Mouse (Mus musculus) mouse trophoblast stem cell (cell line): ENCODE data around the gene Six5.
"Not testable (repeated sequence)": the region's sequence is repeated elsewhere in the genome, so short reads cannot be mapped to it uniquely, and the experiment has no call there.

Experiments used
- in situ Hi-C, 2 experiments: fragments of 300-500 bp; cut with MseI, MboI; formaldehyde crosslinking; loops; 2 replicates in 1 of 2; 3 replicates in 1 of 2; pipeline ENCODE4 v1.15.1; 2025

Gene Six5

DNA sequence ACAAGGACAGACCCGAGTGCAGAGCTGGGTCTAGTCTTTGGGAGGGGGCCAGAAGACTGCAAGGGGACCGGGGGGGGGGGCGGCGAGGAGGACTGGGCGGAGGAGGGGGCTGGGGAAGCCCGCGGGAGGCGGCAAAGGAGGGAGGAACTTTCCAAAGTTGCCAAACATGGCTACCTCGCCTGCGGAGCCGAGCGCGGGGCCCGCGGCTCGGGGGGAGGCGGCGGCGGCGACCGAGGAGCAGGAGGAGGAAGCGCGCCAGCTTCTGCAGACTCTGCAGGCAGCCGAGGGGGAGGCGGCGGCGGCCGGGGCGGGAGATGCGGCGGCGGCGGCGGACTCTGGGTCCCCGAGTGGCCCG is at the start of gene Six5:
Six5 (plus strand) TSS at position 124 of the 355 bp plus-strand sequence.
- in situ Hi-C loops: no loop called here

DNA sequence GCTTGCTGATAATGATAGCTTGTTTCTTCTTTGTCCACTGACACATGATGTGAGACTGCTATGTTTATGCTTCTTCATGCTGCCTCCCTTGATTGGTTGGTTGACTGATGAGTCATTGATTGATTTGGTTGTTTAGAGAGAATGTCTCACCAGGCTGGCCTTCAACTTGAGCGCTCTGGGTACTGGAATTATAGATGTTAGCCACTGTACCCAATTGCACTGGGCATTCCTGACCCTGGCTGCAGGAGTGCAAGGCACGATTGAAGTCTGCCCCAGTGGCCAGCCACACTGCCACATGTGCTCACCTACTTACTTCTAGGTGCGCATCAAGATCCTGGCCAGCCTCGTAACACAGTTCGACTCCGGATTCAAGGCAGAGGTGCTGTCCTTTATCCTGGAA is 49.8 kb upstream of the Six5 start:
- in situ Hi-C loops: no loop called here

DNA sequence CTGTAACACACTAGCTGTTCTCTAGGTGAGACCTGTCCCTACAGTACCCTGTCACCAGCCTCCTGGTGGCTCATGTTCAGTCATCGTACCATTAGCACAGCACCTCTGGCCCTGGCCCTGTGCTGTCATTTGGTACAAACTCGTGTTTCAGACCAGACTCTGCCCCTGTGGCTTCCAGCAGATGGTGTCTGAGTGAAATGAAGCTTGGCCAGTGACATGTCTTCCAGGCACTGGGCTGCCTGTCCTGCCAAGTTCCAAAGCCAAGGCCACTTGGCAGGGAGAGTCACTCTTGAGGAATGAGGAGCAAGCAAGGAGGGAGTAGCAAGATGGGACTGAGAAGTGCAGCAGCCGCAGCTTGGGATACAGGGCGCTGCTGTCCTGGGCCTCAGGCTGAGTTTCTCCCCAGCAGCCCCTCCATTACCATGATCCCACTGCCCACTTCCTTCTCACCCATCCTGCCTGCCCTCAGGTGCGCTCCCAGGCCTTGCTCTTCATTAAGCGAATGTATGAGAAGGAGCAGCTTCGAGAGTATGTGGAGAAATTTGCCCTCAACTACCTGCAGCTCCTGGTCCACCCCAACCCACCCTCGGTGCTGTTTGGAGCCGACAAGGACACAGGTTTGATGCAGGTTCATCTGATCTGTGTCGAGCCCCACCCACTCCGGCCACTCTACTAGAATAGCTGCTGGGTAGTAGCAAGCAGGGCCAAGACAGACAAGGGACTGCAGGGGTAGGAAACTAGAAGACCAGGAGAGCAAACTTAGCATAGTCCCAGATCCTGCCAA is 47.9 kb upstream of the Six5 start:
- in situ Hi-C loops: no loop called here

DNA sequence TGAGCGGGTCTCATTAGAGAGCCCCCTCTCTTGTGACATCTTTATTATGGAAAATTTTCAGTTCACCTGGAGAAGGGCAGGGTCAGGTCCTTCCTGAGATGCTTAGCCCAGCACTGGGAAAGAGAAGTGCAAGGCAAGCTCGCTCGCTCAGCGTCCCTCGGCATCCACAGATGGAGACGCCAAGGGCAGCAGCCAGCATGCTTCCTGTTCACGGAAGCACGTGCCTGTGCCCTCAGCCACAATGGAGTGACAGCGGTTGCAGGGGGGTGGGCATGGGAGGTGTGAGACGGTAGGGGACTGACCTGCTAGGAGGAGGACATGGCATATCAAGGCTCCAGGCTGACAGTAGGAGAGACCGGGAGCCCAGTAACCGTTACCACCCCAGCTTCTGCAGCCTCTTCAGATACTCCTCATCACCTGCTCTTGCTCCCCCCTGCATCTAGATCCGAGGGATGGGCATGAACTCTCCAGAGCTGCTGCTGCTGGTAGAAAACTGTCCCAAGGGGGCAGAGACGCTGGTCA is 46.3 kb upstream of the Six5 start:
- in situ Hi-C loops: no loop called here

DNA sequence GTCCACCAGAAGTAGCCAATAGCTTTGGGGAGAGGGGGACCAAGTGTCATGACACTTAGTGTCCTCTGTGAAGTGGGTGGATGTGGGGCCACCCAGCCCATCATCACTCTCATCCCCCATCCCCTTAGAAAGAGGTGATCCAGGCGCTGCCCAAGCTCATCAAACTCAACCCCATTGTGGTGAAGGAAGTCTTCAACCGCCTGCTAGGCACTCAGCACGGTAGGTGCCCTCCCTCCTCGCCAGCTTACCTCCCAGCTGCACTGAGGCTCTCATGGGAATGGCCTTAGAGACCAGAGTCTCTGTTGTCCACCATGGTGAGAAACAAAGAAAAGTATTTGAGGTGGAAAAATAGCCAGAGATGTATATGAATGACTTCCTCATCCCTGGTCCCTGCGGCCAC is 45.1 kb upstream of the Six5 start:
- in situ Hi-C loops: no loop called here

DNA sequence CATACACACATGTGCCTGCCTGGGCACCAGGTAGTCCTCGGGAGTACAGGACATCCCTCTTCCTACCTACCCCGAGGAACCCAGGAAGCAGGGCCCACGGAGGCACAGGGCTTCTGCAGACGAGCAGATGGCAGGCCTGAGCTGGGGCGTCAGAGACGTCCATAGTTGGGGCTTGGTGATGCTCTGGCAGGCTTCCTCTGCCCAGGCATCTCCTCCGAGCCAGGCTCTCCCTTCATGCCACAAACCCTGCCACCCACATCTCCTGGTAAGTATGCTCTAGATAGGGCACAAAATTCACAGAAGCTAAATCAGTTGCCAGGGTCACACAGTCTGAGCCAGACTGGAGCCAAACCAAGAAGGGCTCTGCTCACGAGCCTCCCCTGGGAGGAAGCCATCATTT is 44.2 kb upstream of the Six5 start:
- in situ Hi-C loops: no loop called here

DNA sequence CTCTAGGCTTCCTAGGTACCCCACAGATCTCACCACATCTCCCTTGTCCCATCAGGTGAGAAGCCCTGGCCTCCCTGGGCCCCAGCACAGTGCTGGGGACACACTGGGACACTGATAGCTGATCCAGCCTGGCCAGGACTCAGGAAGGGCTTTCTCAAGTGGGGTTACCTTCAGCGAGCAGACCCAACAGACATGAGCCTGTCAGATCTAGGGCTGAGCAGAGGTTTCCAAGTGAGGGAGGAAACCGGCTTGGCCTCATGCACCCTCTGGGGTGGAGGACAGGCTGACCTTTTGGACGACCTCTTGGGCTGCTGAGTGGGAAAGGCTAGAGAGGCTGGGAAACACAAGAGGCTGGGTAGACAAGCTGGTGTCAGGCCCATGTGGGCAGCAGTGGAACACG is 43.2 kb upstream of the Six5 start:
- in situ Hi-C loops: no loop called here

DNA sequence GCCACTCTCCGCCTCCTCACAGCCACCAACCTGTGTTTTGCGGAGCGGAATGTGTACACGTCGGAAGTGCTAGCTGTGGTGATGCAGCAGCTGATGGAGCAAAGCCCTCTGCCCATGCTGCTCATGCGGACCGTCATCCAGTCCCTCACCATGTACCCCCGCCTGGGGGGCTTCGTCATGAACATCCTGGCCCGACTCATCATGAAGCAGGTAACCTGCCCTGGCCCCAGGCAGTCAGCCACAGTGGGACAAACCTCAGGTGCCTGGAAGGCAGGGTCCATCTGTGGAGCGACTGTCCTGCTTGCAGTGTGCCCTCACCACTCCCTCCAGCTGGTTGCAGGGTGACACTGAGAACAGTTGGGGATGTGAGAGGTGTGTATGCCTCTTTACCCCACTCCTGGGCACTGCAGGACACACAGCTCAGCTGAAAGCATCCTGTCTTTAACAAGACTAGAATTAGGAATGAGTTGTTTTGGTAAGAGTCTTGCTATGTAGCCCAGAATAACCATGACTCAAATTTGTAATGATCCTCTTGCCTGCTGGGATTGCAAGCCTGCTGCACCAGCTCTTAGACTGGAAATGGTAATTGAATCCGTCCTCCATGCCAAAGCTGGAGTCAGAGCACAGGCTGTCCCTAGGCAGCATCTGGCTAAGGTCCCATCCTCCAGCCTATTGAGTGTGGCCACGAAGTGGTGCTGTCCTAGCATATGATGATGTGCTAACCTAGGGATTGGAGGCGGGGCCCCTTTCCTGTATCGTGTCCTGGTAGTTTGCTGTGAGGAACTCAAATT is 41.9 kb upstream of the Six5 start:
- in situ Hi-C loops: no loop called here

DNA sequence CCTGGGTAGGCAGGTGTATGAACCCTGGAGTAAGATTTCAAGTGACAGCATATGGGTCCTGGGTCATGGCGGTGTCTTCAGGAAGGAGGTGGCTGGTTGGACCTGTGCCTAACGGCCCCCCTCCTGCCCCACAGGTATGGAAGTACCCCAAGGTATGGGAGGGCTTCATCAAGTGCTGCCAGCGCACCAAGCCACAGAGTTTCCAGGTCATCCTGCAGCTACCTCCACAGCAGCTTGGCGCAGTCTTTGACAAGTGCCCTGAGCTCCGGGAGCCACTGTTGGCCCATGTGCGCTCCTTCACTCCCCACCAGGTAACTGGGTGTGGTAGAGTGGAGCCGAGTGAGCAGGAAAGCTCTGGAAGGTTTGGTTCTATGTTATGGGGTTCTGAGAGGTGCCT is 41.3 kb upstream of the Six5 start:
- in situ Hi-C loops: no loop called here

DNA sequence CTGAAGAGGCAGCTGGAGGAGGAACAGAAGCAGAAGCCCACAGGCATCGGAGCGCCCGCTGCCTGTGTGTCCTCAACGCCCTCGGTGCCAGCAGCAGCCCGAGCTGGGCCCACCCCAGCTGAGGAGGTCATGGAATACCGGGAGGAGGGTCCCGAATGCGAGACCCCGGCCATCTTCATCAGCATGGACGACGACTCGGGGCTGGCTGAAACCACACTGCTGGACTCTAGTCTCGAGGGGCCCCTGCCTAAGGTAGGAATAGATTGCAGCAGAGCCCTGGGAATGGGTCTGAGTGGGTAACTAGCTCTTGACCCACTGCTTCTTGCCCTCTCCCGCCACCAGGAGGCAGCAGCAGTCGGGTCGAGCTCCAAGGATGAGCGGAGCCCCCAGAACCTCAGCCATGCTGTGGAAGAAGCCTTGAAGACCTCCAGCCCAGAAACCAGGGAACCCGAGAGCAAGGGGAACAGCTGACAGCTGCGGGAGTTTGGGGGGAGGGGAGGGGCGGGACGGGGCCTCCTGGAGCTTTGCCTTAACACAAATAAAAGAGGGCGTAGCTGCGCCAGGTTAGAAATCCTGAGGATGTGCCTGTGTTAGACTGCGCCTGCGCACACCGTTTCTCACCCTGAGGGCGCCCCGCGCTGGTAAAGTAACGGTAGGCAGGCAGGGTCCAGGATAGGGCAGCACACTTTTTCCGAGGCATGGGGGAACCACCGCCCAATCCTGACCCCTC is 40.2 kb upstream of the Six5 start, which contains the start of gene Rsph6a:
Rsph6a (plus strand) TSS at position 644 of the 730 bp plus-strand sequence.
- in situ Hi-C loops: no loop called here

DNA sequence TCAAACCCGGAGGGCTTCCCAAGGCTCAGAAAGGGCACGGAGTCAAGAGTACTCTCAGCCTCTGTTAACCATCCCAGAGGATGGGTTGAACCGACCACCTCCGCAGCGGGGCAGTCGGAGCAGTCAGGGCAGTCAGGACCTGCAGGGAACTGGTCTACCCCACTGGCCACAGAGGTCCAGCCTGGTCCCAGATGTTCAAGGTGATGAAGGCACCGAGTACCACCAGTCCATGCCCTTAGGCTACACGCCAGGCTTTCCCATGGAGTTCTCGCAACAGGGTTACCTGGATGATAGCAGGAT is 39.7 kb upstream of the Six5 start:
- in situ Hi-C loops: no loop called here

DNA sequence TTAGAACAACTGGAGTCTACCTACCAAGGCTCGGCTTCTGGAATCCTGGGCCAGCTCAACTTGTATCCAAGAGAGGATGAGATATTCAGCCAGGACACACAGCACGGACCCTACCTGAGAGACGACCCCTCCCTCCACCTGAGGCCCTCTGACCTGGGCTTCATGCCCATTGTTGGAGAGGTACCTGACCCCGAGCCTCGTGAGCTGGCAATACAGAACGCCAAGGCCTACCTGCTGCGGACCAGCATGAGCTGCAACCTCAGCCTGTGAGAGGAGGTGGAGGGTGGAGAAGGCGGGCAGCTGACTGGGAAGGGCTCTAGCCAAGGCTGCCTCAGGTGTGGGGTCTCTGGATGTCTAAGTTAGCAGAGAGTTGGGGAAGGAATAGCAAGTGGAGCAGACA is 39.3 kb upstream of the Six5 start:
- in situ Hi-C loops: no loop called here

DNA sequence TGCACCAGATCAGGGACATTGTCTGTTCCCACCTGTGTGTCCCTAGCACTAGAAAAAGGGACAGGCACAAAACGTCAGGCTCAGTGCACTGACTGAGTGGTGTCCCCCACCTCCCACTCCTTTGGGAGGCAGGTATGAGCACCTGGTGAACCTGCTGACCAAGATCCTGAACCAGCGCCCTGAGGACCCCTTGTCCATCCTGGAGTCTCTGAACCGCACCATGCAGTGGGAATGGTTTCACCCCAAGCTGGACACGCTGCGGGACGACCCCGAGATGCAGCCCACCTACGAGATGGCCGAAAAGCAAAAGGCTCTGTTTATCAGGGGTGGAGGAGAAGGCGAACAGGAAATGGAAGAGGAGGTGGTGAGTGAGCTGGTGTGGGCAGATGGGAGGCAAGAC is 37.0 kb upstream of the Six5 start:
- in situ Hi-C loops: no loop called here

DNA sequence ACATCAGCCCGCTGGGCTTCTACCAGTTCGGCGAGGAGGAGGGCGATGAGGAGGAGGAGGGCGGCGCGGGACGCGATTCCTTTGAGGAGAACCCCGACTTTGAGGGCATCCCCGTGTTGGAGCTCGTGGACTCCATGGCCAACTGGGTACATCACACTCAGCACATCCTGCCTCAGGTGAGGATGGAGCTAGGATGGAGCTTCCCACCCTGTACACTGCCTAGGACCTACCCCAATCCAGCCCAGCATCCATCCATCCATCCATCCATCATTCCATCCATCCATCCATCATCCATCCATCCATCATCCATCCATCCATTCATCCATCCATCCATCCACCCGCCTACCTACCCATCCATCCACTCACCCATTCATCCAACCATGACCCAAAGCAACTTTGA is 28.5 kb upstream of the Six5 start:
- in situ Hi-C loops: loop anchor here in 1 of 2 experiments (5.0 kb wide), 1 partner anchor 46 kb away; no protein-coding TSS in a partner anchor

DNA sequence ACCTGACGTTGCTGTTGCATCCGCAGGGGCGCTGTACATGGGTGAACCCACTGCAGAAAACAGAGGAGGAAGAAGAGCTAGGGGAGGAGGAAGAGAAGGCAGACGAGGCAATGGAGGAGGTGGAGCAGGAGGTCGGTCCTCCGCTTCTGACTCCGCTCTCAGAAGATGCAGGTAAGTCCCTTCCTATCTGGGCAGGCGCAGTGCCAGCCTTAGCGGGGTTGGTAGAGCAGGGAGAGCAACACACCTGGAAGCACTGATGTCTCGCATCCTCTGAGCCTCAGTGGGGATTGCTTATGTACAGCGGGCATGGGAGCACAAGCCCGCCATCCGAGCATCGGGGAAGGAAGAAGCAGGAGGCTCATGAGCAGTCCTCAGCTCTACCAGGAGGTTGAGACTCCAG is 27.3 kb upstream of the Six5 start:
- in situ Hi-C loops: loop anchor here in 1 of 2 experiments (5.0 kb wide), 1 partner anchor 45 kb away; no protein-coding TSS in a partner anchor

DNA sequence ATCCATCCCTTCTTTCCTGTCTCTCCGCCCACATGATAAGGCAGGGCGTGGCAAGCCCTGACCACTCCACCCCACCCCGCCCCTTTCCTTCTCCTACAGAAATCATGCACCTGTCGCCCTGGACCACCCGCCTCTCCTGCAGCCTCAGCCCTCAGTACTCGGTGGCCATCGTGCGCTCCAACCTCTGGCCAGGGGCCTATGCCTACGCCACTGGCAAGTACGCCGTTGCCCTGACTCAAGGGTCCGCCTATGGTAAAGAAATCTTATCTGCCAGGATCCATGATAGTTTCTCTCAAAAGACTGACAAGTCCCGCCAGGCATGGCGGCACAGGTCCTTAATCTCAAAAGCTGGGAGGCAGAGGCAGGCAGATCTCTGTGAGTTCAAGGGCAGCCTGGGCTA is 26.5 kb upstream of the Six5 start:
- in situ Hi-C loops: loop anchor here in 1 of 2 experiments (5.0 kb wide), 1 partner anchor 44 kb away; no protein-coding TSS in a partner anchor

DNA sequence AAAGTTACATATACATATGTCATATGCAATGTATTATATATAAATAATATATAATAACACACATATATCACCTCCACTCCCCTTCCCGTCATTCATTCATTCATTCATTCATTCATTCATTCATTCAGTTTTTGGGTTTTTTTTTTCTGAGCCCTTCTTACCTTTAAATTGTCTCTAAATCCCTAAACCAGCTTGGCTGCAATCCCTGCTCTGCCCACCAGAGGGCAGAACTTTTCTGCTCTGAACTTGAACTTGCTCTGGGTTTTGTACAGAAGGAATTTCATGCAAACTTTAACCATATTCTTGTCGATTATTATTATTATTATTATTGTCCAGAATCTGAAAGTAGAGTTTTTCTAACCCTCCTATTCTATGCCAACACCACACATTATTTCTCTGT is 25.7 kb upstream of the Six5 start:
- in situ Hi-C loops: loop anchor here in 1 of 2 experiments (5.0 kb wide), 1 partner anchor 44 kb away; no protein-coding TSS in a partner anchor

DNA sequence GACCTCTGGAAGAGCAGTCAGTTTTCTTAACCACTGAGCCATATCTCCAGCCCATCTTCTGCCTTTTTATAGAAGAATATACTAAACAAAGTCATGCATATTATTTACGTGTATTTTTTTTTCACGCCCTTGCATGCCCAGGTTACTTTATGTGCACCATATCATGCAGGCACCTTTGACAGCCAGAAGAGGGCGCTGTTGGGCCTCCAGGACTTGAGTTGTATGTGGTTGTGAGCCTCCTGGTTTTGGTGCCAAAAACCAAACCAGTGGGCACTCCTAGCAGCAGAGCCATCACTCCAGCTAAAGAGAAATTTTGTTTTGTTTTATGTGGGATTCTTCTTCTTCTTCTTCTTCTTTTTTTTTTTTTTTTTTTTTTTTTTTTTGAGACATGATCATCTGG is 24.9 kb upstream of the Six5 start:
- in situ Hi-C loops: loop anchor here in 1 of 2 experiments (5.0 kb wide), 1 partner anchor 43 kb away; no protein-coding TSS in a partner anchor

DNA sequence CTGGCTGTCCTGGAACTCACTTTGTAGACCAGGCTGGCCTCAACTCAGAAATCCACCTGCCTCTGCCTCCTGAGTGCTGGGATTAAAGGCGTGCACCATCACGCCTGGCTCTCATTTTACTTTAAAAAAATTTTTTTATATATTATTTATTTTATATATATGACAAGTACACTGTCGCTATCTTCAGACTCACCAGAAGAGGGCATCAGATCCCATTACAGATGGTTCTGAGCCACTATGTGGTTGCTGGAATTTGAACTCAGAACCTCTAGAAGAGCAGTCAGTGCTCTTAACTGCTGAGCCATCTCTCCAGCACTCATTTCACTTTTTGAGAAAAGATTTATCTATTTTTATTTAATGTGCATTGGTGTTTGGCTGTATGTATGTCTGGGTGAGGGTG is 23.4 kb upstream of the Six5 start:
- in situ Hi-C loops: not testable (repeated sequence)

DNA sequence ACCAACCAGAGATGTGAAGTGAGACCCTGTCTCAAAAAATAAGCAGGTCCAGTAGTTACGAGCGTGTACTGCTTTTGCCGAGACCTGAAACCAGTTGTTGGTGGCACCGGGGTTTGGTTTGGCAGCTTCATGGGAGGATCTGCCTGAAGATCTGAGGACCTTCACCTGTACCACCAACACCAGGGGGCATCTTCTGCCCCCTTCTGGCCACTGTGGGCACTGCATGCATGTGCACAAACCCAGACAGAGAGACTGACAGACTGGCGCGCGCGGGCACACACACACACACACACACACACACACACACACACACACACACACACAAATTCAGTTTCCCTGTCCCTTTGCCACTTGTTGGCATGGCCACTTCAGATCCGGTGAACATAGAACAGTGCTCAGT is 20.9 kb upstream of the Six5 start:
- in situ Hi-C loops: no loop called here

DNA sequence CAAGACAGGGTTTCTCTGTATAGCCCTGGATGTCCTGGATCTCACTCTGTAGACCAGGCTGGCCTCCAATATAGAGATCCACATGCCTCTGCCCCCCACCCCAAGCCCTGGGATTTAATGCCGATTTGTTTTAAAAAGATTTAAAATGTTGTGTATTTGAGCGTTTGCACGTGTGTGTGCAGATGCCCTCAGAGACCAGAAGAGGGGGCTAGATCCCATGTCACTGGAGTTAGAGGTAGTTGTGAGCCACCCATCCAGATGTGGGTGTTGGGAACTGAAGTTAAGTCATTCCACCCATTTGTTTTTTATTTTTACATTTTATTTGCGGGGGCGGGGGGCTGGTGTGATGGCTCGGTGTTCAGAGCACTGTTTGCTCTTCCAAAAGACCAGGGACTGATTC is 19.9 kb upstream of the Six5 start:
- in situ Hi-C loops: no loop called here

DNA sequence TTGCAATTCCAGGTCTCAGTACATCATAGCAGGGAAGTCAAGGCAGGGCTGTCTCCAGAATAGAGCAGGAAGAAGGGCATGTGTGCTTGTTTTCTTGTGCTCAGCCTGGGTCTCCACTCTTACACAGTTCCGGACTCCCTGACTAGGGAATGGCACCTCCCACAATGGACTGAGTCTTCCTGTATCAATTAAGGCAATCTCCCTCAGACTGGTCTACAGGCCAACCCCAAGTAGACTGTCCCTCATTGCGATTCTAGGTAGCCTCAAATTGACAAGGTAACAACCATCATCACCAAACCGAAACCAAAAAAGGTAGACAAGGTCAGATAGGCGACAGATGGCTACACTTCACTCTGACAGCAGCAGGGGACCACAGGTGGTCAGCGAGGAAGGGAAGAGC is 19.2 kb upstream of the Six5 start:
- in situ Hi-C loops: no loop called here
